ENCODE assay signal across 28 mouse cellular contexts in the genomic region with DNA sequence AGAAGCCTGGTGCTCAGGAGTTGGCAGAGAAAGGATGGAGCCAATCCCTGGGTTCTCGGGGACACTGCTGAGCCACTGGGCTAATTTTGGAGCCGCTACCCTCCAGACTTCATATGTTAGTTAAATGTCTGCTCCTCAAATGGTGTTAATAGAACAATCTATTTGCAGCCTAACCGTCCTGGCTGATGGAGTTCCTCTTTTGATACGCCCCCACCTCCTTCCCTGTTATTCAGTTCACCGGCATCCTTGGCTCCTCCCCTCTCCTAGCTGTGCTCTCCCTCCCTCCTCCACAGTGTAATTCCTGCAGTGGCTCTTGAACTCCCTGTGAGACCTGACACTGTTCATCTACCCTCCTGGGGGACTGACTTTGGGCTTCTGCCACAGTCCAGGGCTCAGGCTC. TPM values are rescaled to one million over a fixed set of nuclear protein-coding genes. Genes with fewer than 3 reads are reported as not detected.
A peak's percentile ranks its signal among the peaks of the same experiment; 100 is the strongest.
DNase-seq lines count a peak whose midpoint lies in the region; ATAC-seq and TF ChIP-seq lines count a peak whose summit lies in the region.
"Had no signal": no experiment of that assay in that cellular context is flagged by ENCODE, and none has a peak within 500 bp of the region (broad histone marks: within the 10 kb centered on the region; RNA-seq: fewer than 3 reads in every experiment).

No protein-coding gene starts in this region.

- peak overlapping the region; percentile 17 for H3K9ac ChIP-seq in MEL (ENCODE audit: control insufficient read depth, low read depth, low read length, poor library complexity, severe bottlenecking)
- H3K9ac ChIP-seq: embryonic facial prominence, embryonic 15.5 days; forebrain, embryonic 15.5 days; heart, embryonic 13.5 days; hindbrain, embryonic 12.5 days; hindbrain, embryonic 15.5 days had no signal

- TF ChIP-seq CTCF in MEL (IDR thresholded peaks at IDR 0.05 in 2 of 3, conservative IDR thresholded peaks at IDR 0.05 in 1 of 3; ENCODE audit: control insufficient read depth in 1 of 3, insufficient read depth in 1 of 3, low read depth in 2 of 3, low read length in 3 of 3, poor library complexity in 1 of 3, severe bottlenecking in 1 of 3), result no peak

- peak in 1 of 2 experiments; percentile 37; a peak in 1 of 4 replicates for TF ChIP-seq POLR2A in MEL (IDR thresholded peaks at IDR 0.05; ENCODE audit: control insufficient read depth in 1 of 2, insufficient read depth in 1 of 2, low read depth in 1 of 2, low read length in 2 of 2, poor library complexity in 1 of 2)

- H3K4me3 ChIP-seq in MEL (ENCODE audit: control insufficient read depth in 1 of 2, insufficient read depth in 1 of 2, low read depth in 2 of 2, low read length in 2 of 2), result peak overlapping the region; percentile 9 to 43; a peak in 2 of 4 replicates
- H3K4me3 ChIP-seq: embryonic facial prominence, embryonic 15.5 days; forebrain, embryonic 15.5 days; heart, adult 2 months; heart, embryonic 10.5 days; heart, embryonic 13.5 days; hindbrain, embryonic 12.5 days; hindbrain, embryonic 15.5 days had no signal

- TF ChIP-seq EP300 in MEL (IDR thresholded peaks at IDR 0.05; ENCODE audit: low read depth in 1 of 2, low read length in 2 of 2), result peak; percentile 76 to 82

- TF ChIP-seq RAD21 in MEL (IDR thresholded peaks at IDR 0.05; ENCODE audit: low read depth, low read length), result no peak

- no peak for DNase-seq in frontal cortex, postnatal 25 days (ENCODE audit: low spot score in 2 of 2)
- DNase-seq in MEL (ENCODE audit: low read depth, low spot score), result peak; percentile 90
- DNase-seq in MEL-GATA-1-ER (ENCODE audit: extremely low read depth, low read depth), result peak; percentile 89
- DNase-seq in retina, postnatal 1 day, result no peak
- no peak for DNase-seq in left cerebral cortex, postnatal 10 days (ENCODE audit: extremely low spot score in 1 of 2, low spot score in 2 of 2)
- DNase-seq: adrenal gland, adult 8-10 months; adrenal gland, postnatal 25 days; cerebellum, adult 18-20 months; cerebellum, adult 9-10 months; cerebellum, postnatal 25 days; embryo, embryonic 11 days; gastrocnemius, postnatal 25 days; heart, adult 2 months; heart, postnatal 14 days; heart, postnatal 4 days; kidney, adult 8-10 months had no signal

- H3K4me1 ChIP-seq in MEL (ENCODE audit: control insufficient read depth in 1 of 2, insufficient read depth in 2 of 2, low read length in 2 of 2), result peaks cover 4 to 56% of the 10 kb centered on the region in 2 experiments
- H3K4me1 ChIP-seq: embryonic facial prominence, embryonic 15.5 days; forebrain, embryonic 15.5 days; hindbrain, embryonic 12.5 days; hindbrain, embryonic 15.5 days had no signal

- H3K36me3 ChIP-seq in MEL (ENCODE audit: control insufficient read depth in 1 of 2, insufficient read depth in 2 of 2, low read length in 2 of 2), result peaks cover 0 to 22% of the 10 kb centered on the region in 2 experiments; a peak in 2 of 4 replicates
- H3K36me3 ChIP-seq: embryonic facial prominence, embryonic 15.5 days; forebrain, embryonic 15.5 days; heart, embryonic 10.5 days; heart, embryonic 13.5 days; hindbrain, embryonic 12.5 days; hindbrain, embryonic 15.5 days had no signal

- no peaks in the 10 kb centered on the region for H3K79me2 ChIP-seq in MEL (ENCODE audit: control insufficient read depth, insufficient read depth, low read length, poor library complexity)

- no peaks in the 10 kb centered on the region for H3K27me3 ChIP-seq in MEL (ENCODE audit: control insufficient read depth in 1 of 2, insufficient read depth in 2 of 2, low read length in 2 of 2)
- H3K27me3 ChIP-seq: forebrain, embryonic 15.5 days; hindbrain, embryonic 15.5 days had no signal

- 0 out of 2 replicates have a peak, but pooled peaks have one; percentile 8 for ATAC-seq in frontal cortex, adult (ENCODE audit: low TSS enrichment)
- 0 out of 2 replicates have a peak, but pooled peaks have one; percentile 42 for ATAC-seq in common myeloid progenitor, adult 5-6 weeks (replicated peaks; ENCODE audit: low read depth, poor library complexity, severe bottlenecking)
- ATAC-seq: activated CD4-positive, CD25-positive, alpha-beta regulatory T cell, adult 4 months; CD4-positive, CD25-positive, alpha-beta regulatory T cell, adult 4 months; forebrain, embryonic 15.5 days; intestine, postnatal 0 days had no signal

- intact Hi-C loops in left cerebral cortex, postnatal 10 days (cut with DNase I), result no loop called here

- peak overlapping the region; percentile 74 for H3K27ac ChIP-seq in MEL (ENCODE audit: control insufficient read depth, low read depth, low read length)
- H3K27ac ChIP-seq: embryonic facial prominence, embryonic 15.5 days; forebrain, embryonic 15.5 days; heart, adult 2 months; heart, embryonic 10.5 days; heart, embryonic 13.5 days; hindbrain, embryonic 12.5 days; hindbrain, embryonic 15.5 days had no signal

- no peaks in the 10 kb centered on the region for H3K9me3 ChIP-seq in MEL (replicated peaks; ENCODE audit: insufficient read depth, low read length)
- H3K9me3 ChIP-seq: embryonic facial prominence, embryonic 15.5 days; forebrain, embryonic 15.5 days; heart, embryonic 10.5 days; heart, embryonic 13.5 days; hindbrain, embryonic 12.5 days; hindbrain, embryonic 15.5 days had no signal

TF ChIP-seq in MEL, 35 proteins besides CTCF, POLR2A, EP300 and RAD21:
- TF ChIP-seq ETS1 (IDR thresholded peaks at IDR 0.05; ENCODE audit: low read depth, low read length) (peak; percentile 31; the same call in 1 of the 2 replicates), TBP (IDR thresholded peaks at IDR 0.05; ENCODE audit: low read depth, low read length) (peak; percentile 53; the same call in 1 of the 2 replicates), TCF12 (IDR thresholded peaks at IDR 0.05; ENCODE audit: low read depth, low read length) (peak; percentile 31; the same call in 1 of the 2 replicates), JUND (IDR thresholded peaks at IDR 0.05; ENCODE audit: low read depth, low read length) (no peak), MAZ (IDR thresholded peaks at IDR 0.05; ENCODE audit: low read depth, low read length) (peak; percentile 83; the same call in 1 of the 2 replicates), MYB (IDR thresholded peaks at IDR 0.05; ENCODE audit: low read depth, low read length) (peak; percentile 84), SIN3A (IDR thresholded peaks at IDR 0.05; ENCODE audit: low read length) (no peak), MXI1 (IDR thresholded peaks at IDR 0.05; ENCODE audit: low read depth, low read length) (0 out of 2 replicates have a peak, but pooled peaks have one; percentile 12)

RNA-seq across cellular contexts. Expression of gene Golga7b, which starts 0.7 kb away (rescaled TPM):
- total RNA-seq in MEL (2012; rRNA removed), result 0.23 and 0.27 TPM in 2 replicates
- polyA plus RNA-seq in MEL (2012; ENCODE audit: insufficient read depth in 1 of 2, insufficient read length in 2 of 2, low read depth in 1 of 2, low replicate concordance in 2 of 2, missing spikeins in 1 of 2), result 1 to 10 TPM in 1 of 2 experiments, not detected in 1; 2.0 TPM
- total RNA-seq in common myeloid progenitor, adult 5-6 weeks (2017), result not detected in 2 replicates
- 100 to 1,000 TPM; 137 to 138 TPM for total RNA-seq in left cerebral cortex, postnatal 10 days (2021)
- polyA plus RNA-seq: activated CD4-positive, CD25-positive, alpha-beta regulatory T cell, adult 4 months had no signal

RNA-seq across cellular contexts. Expression of gene Sfrp5, which starts 44.6 kb away (rescaled TPM):
- total RNA-seq in MEL (2012; rRNA removed), result not detected in 2 replicates
- polyA plus RNA-seq in MEL (2012; ENCODE audit: insufficient read depth in 1 of 2, insufficient read length in 2 of 2, low read depth in 1 of 2, low replicate concordance in 2 of 2, missing spikeins in 1 of 2), result under 1 TPM in 1 of 2 experiments, not detected in 1; 0.50 TPM
- total RNA-seq in common myeloid progenitor, adult 5-6 weeks (2017), result not detected in 2 replicates
- total RNA-seq in left cerebral cortex, postnatal 10 days (2021), result under 1 TPM in 1 of 2 experiments, not detected in 1; 0.30 TPM
- polyA plus RNA-seq: activated CD4-positive, CD25-positive, alpha-beta regulatory T cell, adult 4 months; C2C12; CD4-positive, CD25-positive, alpha-beta regulatory T cell, adult 4 months had no signal

Comparison
In these comparisons a context has a peak if more than half of its experiments do, and no peak if none do; other contexts are left out.
1. DNase-seq: peak in MEL (single experiment) and MEL-GATA-1-ER (single experiment); none in frontal cortex, postnatal 25 days (0 of 2), retina, postnatal 1 day (single experiment) and left cerebral cortex, postnatal 10 days (0 of 2).
2. RNA of gene Golga7b, which starts 0.7 kb away (total RNA-seq): 137 to 138 TPM in left cerebral cortex, postnatal 10 days; 0.23 to 0.27 TPM in MEL and not detected in common myeloid progenitor, adult 5-6 weeks; every median in the first group is over 100 times any median in the second.